Mouse (Mus musculus): ENCODE results near the gene Gm17651.

- TF ChIP-seq POLR2A (IDR thresholded peaks at IDR 0.05; ENCODE audit: low read depth, low read length) (no peak), CTCF (conservative IDR thresholded peaks at IDR 0.05; ENCODE audit: insufficient read depth, insufficient read length, low read depth, low read length) (no peak)
These were observed 13.3 kb downstream of the Gm17651 start for GRCm38 (mm10) chr3:97661206-97661605.

Data from kidney, adult 2 months (tissue).